Mouse (Mus musculus) forebrain, postnatal 0 days (tissue): Measurements from ENCODE around the gene C330007P06Rik. TPM values are rescaled to one million over a fixed set of nuclear protein-coding genes. Genes with fewer than 3 reads are reported as not detected.

Source experiments
- ATAC-seq: fragments of 200-750 bp; cut with Nextera tagmentation; 2 replicates; pipeline ENCODE4 v1.8.0; 2017; ENCODE audit warnings: mild to moderate bottlenecking, moderate library complexity
- DNase-seq: peaks from one replicate; pipeline ENCODE4 v3.0.0-alpha.2; 2015
- H3K27ac ChIP-seq: fragments of 300-500 bp; sonication (generic); 2 replicates; pipeline ENCODE4 v1.5.1; 2014; ENCODE audit warnings: low read depth, mild to moderate bottlenecking, antibody characterized with exemption, low read length, moderate library complexity, mixed read lengths
- H3K27me3 ChIP-seq: fragments of 300-500 bp; sonication (generic); 2 replicates; pipeline ENCODE4 v1.6.1; 2014; ENCODE audit warnings: mild to moderate bottlenecking, low read length, mixed read lengths; ENCODE audit not compliant: insufficient read depth
- H3K36me3 ChIP-seq: fragments of 300-500 bp; sonication (generic); 2 replicates; pipeline ENCODE4 v1.6.1; 2014; ENCODE audit warnings: mild to moderate bottlenecking, moderate library complexity; ENCODE audit not compliant: insufficient read depth
- H3K4me1 ChIP-seq: fragments of 300-500 bp; sonication (generic); 2 replicates; pipeline ENCODE4 v1.6.1; 2014; ENCODE audit warnings: antibody characterized with exemption; ENCODE audit not compliant: insufficient read depth
- H3K4me2 ChIP-seq: fragments of 300-500 bp; sonication (generic); 2 replicates; pipeline ENCODE4 v1.6.1; 2014; ENCODE audit warnings: low read depth, mild to moderate bottlenecking, moderate library complexity
- H3K4me3 ChIP-seq: fragments of 300-500 bp; sonication (generic); 2 replicates; pipeline ENCODE4 v1.5.1; 2014; ENCODE audit warnings: low read depth, low read length, mixed read lengths
- H3K9ac ChIP-seq: fragments of 300-500 bp; sonication (generic); 2 replicates; pipeline ENCODE4 v1.6.1; 2014; ENCODE audit warnings: mild to moderate bottlenecking
- H3K9me3 ChIP-seq: fragments of 300-500 bp; sonication (generic); 2 replicates; pipeline ENCODE4 v1.6.1; 2016; ENCODE audit warnings: low read length
- CTCF ChIP-seq: sonication (generic); IDR thresholded peaks from 2 replicates; pipeline ENCODE4 v1.5.1; 2016; ENCODE audit warnings: antibody characterized with exemption, control low read depth, low read depth
- WGBS: fragments of 180-500 bp; shearing (Covaris S2); extraction: QIAGEN DNeasy Blood & Tissue Kit; methylation state at CpG from one replicate; pipeline ENCODE4 v1.1.7; 2014; 5-methylcytosine and 5-hydroxymethylcytosine counted together
- polyA plus RNA-seq: library from polyadenylated mRNA; unstranded; fragments of >200 nt; fragmentation: Nextera tagmentation; extraction: Ambion mirVana; gene quantifications from 2 replicates; pipeline ENCODE4 v1.2.1, GENCODE M21; 2015
- total RNA-seq: library from RNA; depleted of rRNA; stranded (reverse); fragments of >200 nt; gene quantifications from 2 replicates; pipeline ENCODE4 v1.2.3, GENCODE M21; 2014

Gene C330007P06Rik
- total and polyA plus RNA-seq, 2 experiments from 2014 or later = 20.8 to 36.1 TPM

DNA sequence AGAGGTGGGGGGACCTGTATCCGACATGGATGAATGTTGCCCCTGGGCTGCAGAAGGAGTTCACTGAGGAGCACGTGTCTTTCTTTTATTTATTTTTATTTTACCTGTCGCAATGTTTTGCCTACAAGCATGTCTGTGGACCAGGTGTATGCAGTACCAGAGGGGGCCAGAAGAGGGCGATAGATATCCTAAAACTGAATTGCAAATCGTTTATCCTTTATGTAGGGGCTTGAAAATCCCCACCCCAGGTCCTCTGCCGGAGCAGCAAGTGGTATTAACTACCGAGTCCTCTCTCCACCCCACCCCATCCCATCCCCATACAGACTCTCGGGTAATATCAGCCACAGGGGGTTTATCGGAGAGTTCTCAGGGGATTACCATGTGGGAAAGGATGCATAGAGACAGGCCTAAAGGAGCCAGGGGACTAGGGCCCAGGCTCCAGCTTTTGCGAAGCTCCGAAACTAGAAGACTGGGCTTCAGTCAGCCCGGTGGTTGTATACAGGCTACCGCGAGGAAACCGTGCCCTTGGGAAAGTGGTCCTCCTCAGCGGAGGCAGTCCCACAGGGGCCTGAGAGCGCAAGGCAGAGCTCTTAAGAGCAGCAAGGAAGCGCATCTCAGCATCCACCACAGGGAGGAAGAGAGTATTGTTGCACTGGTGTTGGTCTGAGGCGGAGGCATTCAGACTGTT is 40.4 kb downstream of the C330007P06Rik start:
- DNase-seq = peak; percentile 81
- peak overlapping the region; percentile 37 for H3K9ac ChIP-seq
- ATAC-seq = peak; percentile 74
- no peaks in the 10 kb centered on the region for H3K36me3 ChIP-seq
- TF ChIP-seq CTCF = peak; percentile 76
- peak overlapping the region; percentile 35 for H3K4me2 ChIP-seq
- H3K27ac ChIP-seq = no peak overlapping the region
- no peaks in the 10 kb centered on the region for H3K9me3 ChIP-seq
- H3K27me3 ChIP-seq = no peaks in the 10 kb centered on the region
- peak overlapping the region; percentile 18 for H3K4me3 ChIP-seq
- no peaks in the 10 kb centered on the region for H3K4me1 ChIP-seq
- 30% methylated on average over 19 of the region's 19 CpGs for WGBS

DNA sequence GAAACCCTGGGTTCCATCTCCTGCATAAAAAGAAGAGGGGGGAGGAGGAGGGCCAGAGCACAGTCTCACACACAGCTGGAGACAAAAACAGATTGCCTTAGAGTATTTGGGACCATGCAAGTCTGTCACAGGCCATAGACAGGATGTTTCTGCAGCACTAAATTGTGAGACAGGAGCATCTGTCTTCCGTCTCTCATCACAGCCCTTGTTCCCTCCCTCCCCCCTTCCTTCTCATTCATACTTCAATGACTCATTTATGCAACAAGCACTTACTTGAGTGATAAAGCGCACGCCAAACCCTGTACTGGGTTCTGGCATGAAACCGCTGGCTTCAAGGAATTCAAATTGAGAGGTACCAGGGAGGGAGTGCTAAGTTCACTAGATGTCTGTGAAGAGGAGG is 42.3 kb downstream of the C330007P06Rik start:
- WGBS = 70% methylated on average over 4 of the region's 4 CpGs
- H3K9ac ChIP-seq = no peak overlapping the region
- DNase-seq (peak; percentile 22), ATAC-seq (peak; percentile 70)
- H3K4me2 ChIP-seq = no peak overlapping the region
- H3K4me1 ChIP-seq = no peaks in the 10 kb centered on the region
- H3K27ac ChIP-seq = no peak overlapping the region
- no peaks in the 10 kb centered on the region for H3K36me3 ChIP-seq
- H3K27me3 ChIP-seq = no peaks in the 10 kb centered on the region
- TF ChIP-seq CTCF = no peak
- H3K4me3 ChIP-seq = no peak overlapping the region
- H3K9me3 ChIP-seq = no peaks in the 10 kb centered on the region

DNA sequence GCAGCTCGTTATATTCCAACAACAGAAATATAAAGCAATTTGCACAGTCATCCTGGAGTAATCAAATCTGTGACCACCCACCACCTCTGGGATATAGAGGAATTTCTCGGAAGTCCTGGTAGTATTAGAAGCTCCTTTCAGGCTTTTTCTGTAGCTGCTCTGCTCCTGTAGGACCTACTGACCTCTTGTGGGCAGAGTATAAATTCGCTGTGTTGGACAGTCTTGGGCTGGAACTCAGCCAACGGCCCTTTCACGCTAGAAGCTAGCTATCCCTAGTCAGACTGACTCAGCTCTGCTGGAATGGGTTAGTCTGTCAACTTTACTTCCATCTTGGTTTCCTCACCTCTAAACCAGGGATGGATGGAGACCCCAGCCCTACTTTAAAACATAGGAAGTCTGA is 43.6 kb downstream of the C330007P06Rik start:
- DNase-seq (peak; percentile 13), ATAC-seq (no peak)
- no peak overlapping the region for H3K27ac ChIP-seq
- no peaks in the 10 kb centered on the region for H3K27me3 ChIP-seq
- H3K4me3 ChIP-seq = no peak overlapping the region
- H3K4me1 ChIP-seq = no peaks in the 10 kb centered on the region
- no peaks in the 10 kb centered on the region for H3K36me3 ChIP-seq
- H3K4me2 ChIP-seq = no peak overlapping the region
- no peaks in the 10 kb centered on the region for H3K9me3 ChIP-seq
- WGBS = 28% methylated on average over 5 of the region's 5 CpGs
- H3K9ac ChIP-seq = no peak overlapping the region
- 0 out of 2 replicates have a peak, but pooled peaks have one; percentile 20 for TF ChIP-seq CTCF

DNA sequence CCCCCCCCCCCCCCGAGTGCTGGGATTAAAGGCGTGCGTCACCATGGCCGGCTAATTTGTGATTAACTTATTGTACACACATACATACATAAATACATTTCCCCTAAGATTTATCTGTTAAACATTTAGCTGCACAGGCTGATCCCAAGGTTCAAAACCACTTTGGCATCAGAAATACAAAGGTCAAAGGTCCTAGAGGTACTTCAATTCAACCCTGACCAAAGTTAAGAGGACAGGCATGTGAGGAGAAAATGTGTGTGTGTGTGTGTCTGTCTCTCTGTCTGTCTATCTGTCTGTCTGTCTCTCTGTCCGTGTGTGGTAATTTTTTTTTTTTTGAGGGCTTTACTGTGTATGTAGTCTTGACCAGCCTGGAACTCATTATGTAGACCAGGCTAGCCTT is 47.0 kb downstream of the C330007P06Rik start:
- no peak for TF ChIP-seq CTCF
- Histone ChIP-seq H3K9ac (no peak overlapping the region), H3K9me3 (no peaks in the 10 kb centered on the region), H3K4me2 (no peak overlapping the region), H3K4me3 (no peak overlapping the region), H3K27ac (no peak overlapping the region), H3K4me1 (no peaks in the 10 kb centered on the region), H3K36me3 (no peaks in the 10 kb centered on the region), H3K27me3 (no peaks in the 10 kb centered on the region)
- DNase-seq (no peak), ATAC-seq (no peak)
- 90% methylated on average over 5 of the region's 5 CpGs for WGBS

DNA sequence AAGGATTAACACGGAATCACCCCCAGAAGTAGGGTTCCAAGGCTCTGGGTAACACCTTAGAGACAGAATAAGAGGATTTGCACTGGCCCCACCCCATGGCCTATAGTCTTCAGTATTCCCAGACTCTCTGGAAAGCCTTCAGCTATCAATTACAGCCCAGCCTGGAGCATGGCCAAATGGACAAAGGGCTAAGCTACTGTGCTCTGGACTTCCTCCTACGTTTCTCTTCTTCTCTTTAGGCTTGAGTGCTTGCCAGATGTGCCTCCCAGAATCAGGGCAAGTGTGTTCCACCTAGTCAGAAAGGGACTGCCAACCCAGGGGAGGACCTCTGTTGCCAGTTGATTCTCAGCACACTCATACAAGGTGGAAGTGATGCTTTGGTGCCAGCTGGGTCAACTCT is 48.9 kb downstream of the C330007P06Rik start:
- Histone ChIP-seq H3K4me2 (no peak overlapping the region), H3K27me3 (no peaks in the 10 kb centered on the region), H3K27ac (no peak overlapping the region), H3K36me3 (no peaks in the 10 kb centered on the region), H3K9ac (no peak overlapping the region), H3K9me3 (no peaks in the 10 kb centered on the region), H3K4me3 (no peak overlapping the region), H3K4me1 (no peaks in the 10 kb centered on the region)
- no peak for DNase-seq
- WGBS = 49% methylated on average over 2 of the region's 2 CpGs
- ATAC-seq = no peak
- no peak for TF ChIP-seq CTCF

DNA sequence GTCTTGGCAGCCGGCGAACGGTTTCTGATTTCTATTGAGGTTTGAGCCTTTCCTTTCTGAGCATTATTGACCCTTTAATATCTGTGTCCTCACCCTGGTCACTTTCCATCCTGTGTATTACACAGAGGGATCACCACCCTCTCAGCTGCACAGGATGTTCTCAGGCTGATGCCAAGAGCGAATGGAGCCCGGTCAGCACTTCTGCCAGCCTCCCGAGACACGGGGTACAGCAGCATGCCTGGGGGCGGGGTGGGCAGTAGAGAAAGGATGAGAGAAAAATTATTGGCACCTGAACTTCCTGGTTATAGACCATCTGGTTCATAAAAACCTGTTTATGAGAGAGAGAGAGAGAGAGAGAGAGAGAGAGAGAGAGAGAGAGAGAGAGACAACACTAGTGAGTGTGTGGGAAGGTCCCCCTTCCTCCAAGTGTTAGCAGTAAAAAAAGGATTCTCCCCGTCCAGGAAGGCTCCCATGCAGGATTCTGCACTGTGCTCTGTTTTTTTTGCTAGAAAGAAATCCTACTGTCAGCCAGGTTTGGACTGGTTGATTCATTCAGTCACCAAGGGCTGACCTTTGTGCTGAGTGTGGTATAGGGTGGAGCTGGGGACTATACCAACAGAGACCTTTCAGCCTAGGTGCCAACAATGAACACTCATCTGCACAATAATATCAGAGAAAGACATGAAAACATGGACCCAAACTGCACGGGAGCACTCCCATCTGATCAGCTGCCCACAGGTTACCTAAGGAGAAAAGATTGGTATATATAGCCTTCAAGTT is 49.8 kb downstream of the C330007P06Rik start:
- 83% methylated on average over 10 of the region's 10 CpGs for WGBS
- no peak for TF ChIP-seq CTCF
- Histone ChIP-seq H3K4me3 (no peak overlapping the region), H3K4me2 (no peak overlapping the region), H3K9me3 (no peaks in the 10 kb centered on the region), H3K27ac (no peak overlapping the region), H3K9ac (no peak overlapping the region), H3K27me3 (no peaks in the 10 kb centered on the region), H3K36me3 (no peaks in the 10 kb centered on the region), H3K4me1 (no peaks in the 10 kb centered on the region)
- DNase-seq (no peak), ATAC-seq (no peak)

DNA sequence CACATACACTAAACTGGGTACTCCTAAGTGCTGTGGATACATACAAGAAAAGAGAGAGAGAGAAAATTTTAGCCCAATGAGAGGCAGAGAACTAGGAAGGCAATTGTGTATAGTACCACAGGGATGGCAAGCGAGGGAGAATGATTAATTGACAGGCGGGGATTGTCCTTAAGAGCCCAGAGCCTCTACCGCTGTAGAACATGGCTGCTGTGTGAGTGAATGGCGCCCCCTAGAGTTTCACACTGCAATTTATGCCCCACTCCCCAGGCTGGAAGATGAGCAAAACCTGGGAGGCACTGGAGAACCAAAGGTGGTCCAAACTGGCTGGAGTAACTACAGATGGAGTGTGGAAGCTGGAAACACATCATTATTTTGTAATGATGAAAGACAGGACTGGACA is 53.7 kb downstream of the C330007P06Rik start:
- Histone ChIP-seq H3K4me2 (no peak overlapping the region), H3K27me3 (no peaks in the 10 kb centered on the region), H3K9me3 (no peaks in the 10 kb centered on the region), H3K9ac (no peak overlapping the region), H3K27ac (no peak overlapping the region), H3K36me3 (no peaks in the 10 kb centered on the region), H3K4me3 (no peak overlapping the region), H3K4me1 (no peaks in the 10 kb centered on the region)
- DNase-seq (peak; percentile 31), ATAC-seq (peak; percentile 51; the same call in 1 of the 2 replicates)
- 16% methylated on average over 4 of the region's 4 CpGs for WGBS
- TF ChIP-seq CTCF = peak; percentile 60
